23 mouse cellular contexts compared by ENCODE assay signal in genomic region chr17:62728142-62728917, GRCm38 (mm10).
DNase-seq lines count a peak whose midpoint lies in the region; ATAC-seq lines count a peak whose summit lies in the region.
"Had no signal": no experiment of that assay in that cellular context is flagged by ENCODE, and none has a peak within 500 bp of the region (broad histone marks: within the 10 kb centered on the region; RNA-seq: fewer than 3 reads in every experiment).

No protein-coding gene starts in this region.

- no peak overlapping the region for H3K4me3 ChIP-seq in hindbrain, embryonic 12.5 days
- no peak overlapping the region for H3K4me3 ChIP-seq in hindbrain, embryonic 16.5 days (ENCODE audit: low read length)
- no peak overlapping the region for H3K4me3 ChIP-seq in forebrain, embryonic 12.5 days (replicated peaks)
- no peak overlapping the region for H3K4me3 ChIP-seq in midbrain, embryonic 12.5 days
- H3K4me3 ChIP-seq: heart, adult 2 months; heart, embryonic 15.5 days; left cerebral cortex, adult 2 months; liver, embryonic 13.5 days; megakaryocyte, embryonic 14.5 days; neural tube, embryonic 13.5 days had no signal

- H3K4me2 ChIP-seq in hindbrain, embryonic 12.5 days (replicated peaks) = no peak overlapping the region; the same call in 1 of the 2 replicates
- no peak overlapping the region for H3K4me2 ChIP-seq in hindbrain, embryonic 16.5 days (ENCODE audit: low read length)
- peak overlapping the region; percentile 34 for H3K4me2 ChIP-seq in forebrain, embryonic 12.5 days
- peak overlapping the region; percentile 23; the same call in 1 of the 2 replicates for H3K4me2 ChIP-seq in midbrain, embryonic 12.5 days (replicated peaks)
- H3K4me2 ChIP-seq: heart, embryonic 15.5 days; liver, embryonic 13.5 days; neural tube, embryonic 13.5 days had no signal

- H3K9ac ChIP-seq in hindbrain, embryonic 12.5 days = no peak overlapping the region
- H3K9ac ChIP-seq in hindbrain, embryonic 16.5 days (ENCODE audit: low read depth, low read length) = no peak overlapping the region
- H3K9ac ChIP-seq in forebrain, embryonic 12.5 days = no peak overlapping the region
- no peak overlapping the region for H3K9ac ChIP-seq in midbrain, embryonic 12.5 days (replicated peaks)
- H3K9ac ChIP-seq: heart, embryonic 15.5 days; liver, embryonic 13.5 days; neural tube, embryonic 13.5 days had no signal

- no peak overlapping the region for H3K27ac ChIP-seq in hindbrain, embryonic 12.5 days
- H3K27ac ChIP-seq in hindbrain, embryonic 16.5 days (ENCODE audit: low read depth, low read length) = no peak overlapping the region
- H3K27ac ChIP-seq in forebrain, embryonic 12.5 days = 0 out of 2 replicates have a peak overlapping the region, but pooled peaks have one; percentile 19
- peak overlapping the region; percentile 42 for H3K27ac ChIP-seq in midbrain, embryonic 12.5 days (replicated peaks)
- H3K27ac ChIP-seq: heart, embryonic 15.5 days; kidney, postnatal 0 days; left cerebral cortex, adult 2 months; liver, embryonic 13.5 days; neural tube, embryonic 13.5 days; stomach, postnatal 0 days had no signal

- H3K4me1 ChIP-seq in hindbrain, embryonic 12.5 days = peaks cover 24% of the 10 kb centered on the region
- peaks cover 6% of the 10 kb centered on the region; the same call in 1 of the 2 replicates for H3K4me1 ChIP-seq in hindbrain, embryonic 16.5 days (ENCODE audit: control insufficient read depth, insufficient read depth, low read depth, low read length)
- peaks cover 24% of the 10 kb centered on the region for H3K4me1 ChIP-seq in forebrain, embryonic 12.5 days
- peaks cover 21% of the 10 kb centered on the region for H3K4me1 ChIP-seq in midbrain, embryonic 12.5 days
- H3K4me1 ChIP-seq: liver, embryonic 13.5 days; megakaryocyte, embryonic 14.5 days had no signal

- no peaks in the 10 kb centered on the region for H3K9me3 ChIP-seq in hindbrain, embryonic 12.5 days (replicated peaks)
- no peaks in the 10 kb centered on the region for H3K9me3 ChIP-seq in hindbrain, embryonic 16.5 days (ENCODE audit: control insufficient read depth, low read length)
- H3K9me3 ChIP-seq in forebrain, embryonic 12.5 days = no peaks in the 10 kb centered on the region
- no peaks in the 10 kb centered on the region for H3K9me3 ChIP-seq in midbrain, embryonic 12.5 days
- H3K9me3 ChIP-seq: heart, embryonic 15.5 days; liver, embryonic 13.5 days; neural tube, embryonic 13.5 days had no signal

- H3K27me3 ChIP-seq in hindbrain, embryonic 12.5 days = no peaks in the 10 kb centered on the region
- no peaks in the 10 kb centered on the region for H3K27me3 ChIP-seq in hindbrain, embryonic 16.5 days (replicated peaks; ENCODE audit: control insufficient read depth, insufficient read depth, low read length)
- no peaks in the 10 kb centered on the region; the same call in 1 of the 2 replicates for H3K27me3 ChIP-seq in forebrain, embryonic 12.5 days
- H3K27me3 ChIP-seq in midbrain, embryonic 12.5 days = no peaks in the 10 kb centered on the region
- H3K27me3 ChIP-seq: heart, embryonic 15.5 days; liver, embryonic 13.5 days; megakaryocyte, embryonic 14.5 days; neural tube, embryonic 13.5 days had no signal

- ATAC-seq in hindbrain, embryonic 12.5 days (ENCODE audit: low FRiP score) = peak; percentile 87
- no peak for ATAC-seq in hindbrain, embryonic 16.5 days
- ATAC-seq in forebrain, embryonic 12.5 days (ENCODE audit: low FRiP score) = peak; percentile 73
- ATAC-seq in midbrain, embryonic 12.5 days (ENCODE audit: low FRiP score, low read depth) = peak; percentile 70; the same call in 1 of the 2 replicates

- WGBS in hindbrain, embryonic 12.5 days = 39% methylated on average over 10 of the region's 10 CpGs
- 42% methylated on average over 10 of the region's 10 CpGs for WGBS in hindbrain, embryonic 16.5 days
- WGBS in forebrain, embryonic 12.5 days = 14% methylated on average over 10 of the region's 10 CpGs
- WGBS in midbrain, embryonic 12.5 days = 31% methylated on average over 10 of the region's 10 CpGs

- peak; percentile 60 for DNase-seq in NIH3T3 (ENCODE audit: low read depth)
- DNase-seq in ovary, adult 18-20 months (ENCODE audit: low spot score) = no peak
- DNase-seq in embryo, embryonic 9.5 days (ENCODE audit: extremely low spot score) = no peak
- DNase-seq in layer of hippocampus, adult 18-20 months (ENCODE audit: low spot score in 2 of 2) = no peak
- DNase-seq: adrenal gland, postnatal 36 days; cerebellum, adult 11-12 months; cerebellum, postnatal 10 days; gastrocnemius, postnatal 36 days; heart, adult 2 months; heart, postnatal 4 days; kidney, adult 2 months; liver, embryonic 13.5 days; lung, adult 2 months had no signal

- H3K36me3 ChIP-seq in hindbrain, embryonic 12.5 days = no peaks in the 10 kb centered on the region
- H3K36me3 ChIP-seq in hindbrain, embryonic 16.5 days (ENCODE audit: control insufficient read depth, insufficient read depth, low read length) = no peaks in the 10 kb centered on the region
- no peaks in the 10 kb centered on the region for H3K36me3 ChIP-seq in forebrain, embryonic 12.5 days (replicated peaks)
- H3K36me3 ChIP-seq in midbrain, embryonic 12.5 days = no peaks in the 10 kb centered on the region
- H3K36me3 ChIP-seq: heart, embryonic 15.5 days; liver, embryonic 13.5 days; neural tube, embryonic 13.5 days had no signal

Comparison
In these comparisons a context has a peak if more than half of its experiments do, and no peak if none do; other contexts are left out.
1. H3K27ac ChIP-seq: peak in forebrain, embryonic 12.5 days (single experiment) and midbrain, embryonic 12.5 days (single experiment); none in hindbrain, embryonic 12.5 days (single experiment) and hindbrain, embryonic 16.5 days (single experiment).
2. H3K4me2 ChIP-seq: peak in forebrain, embryonic 12.5 days (single experiment) and midbrain, embryonic 12.5 days (single experiment); none in hindbrain, embryonic 12.5 days (single experiment) and hindbrain, embryonic 16.5 days (single experiment).